Mouse (Mus musculus): ENCODE results near the gene Disc1.

Gene Disc1

GRCm38 (mm10) chr8:125184881-125185280 is 130.9 kb downstream of the Disc1 start:
- peak; percentile 32 to 51 for DNase-seq

GRCm38 (mm10) chr8:125187044-125187443 is 133.0 kb downstream of the Disc1 start:
- no peak for DNase-seq

GRCm38 (mm10) chr8:125193701-125194100 is 139.7 kb downstream of the Disc1 start:
- no peak for DNase-seq

DNA sequence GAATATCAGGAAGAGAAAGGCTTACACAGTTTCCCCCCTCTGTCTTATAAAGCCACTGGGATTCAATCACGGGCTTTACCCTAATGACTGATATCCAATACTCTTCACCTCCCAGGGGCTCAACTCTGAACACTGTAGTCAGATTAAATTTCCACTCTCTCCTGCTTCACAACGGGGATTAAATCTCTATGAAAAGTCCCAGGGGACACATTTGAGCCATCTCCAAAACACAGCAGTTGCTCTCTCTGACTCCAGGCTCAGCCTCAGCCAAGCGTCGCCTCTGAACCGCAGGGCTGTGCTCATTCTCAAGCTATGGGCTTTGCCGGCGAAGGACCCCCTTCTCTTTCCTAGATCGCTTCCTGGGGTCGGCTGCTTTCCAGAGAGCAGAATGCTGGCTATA is 141.1 kb downstream of the Disc1 start:
- DNase-seq = no peak

- no peak for DNase-seq
Observed at GRCm38 (mm10) chr8:125196573-125197094, 142.6 kb downstream of the Disc1 start.

GRCm38 (mm10) chr8:125197341-125198002 is 143.5 kb downstream of the Disc1 start:
- no peak for DNase-seq

GRCm38 (mm10) chr8:125198420-125199196 is 144.6 kb downstream of the Disc1 start:
- DNase-seq = no peak

DNA sequence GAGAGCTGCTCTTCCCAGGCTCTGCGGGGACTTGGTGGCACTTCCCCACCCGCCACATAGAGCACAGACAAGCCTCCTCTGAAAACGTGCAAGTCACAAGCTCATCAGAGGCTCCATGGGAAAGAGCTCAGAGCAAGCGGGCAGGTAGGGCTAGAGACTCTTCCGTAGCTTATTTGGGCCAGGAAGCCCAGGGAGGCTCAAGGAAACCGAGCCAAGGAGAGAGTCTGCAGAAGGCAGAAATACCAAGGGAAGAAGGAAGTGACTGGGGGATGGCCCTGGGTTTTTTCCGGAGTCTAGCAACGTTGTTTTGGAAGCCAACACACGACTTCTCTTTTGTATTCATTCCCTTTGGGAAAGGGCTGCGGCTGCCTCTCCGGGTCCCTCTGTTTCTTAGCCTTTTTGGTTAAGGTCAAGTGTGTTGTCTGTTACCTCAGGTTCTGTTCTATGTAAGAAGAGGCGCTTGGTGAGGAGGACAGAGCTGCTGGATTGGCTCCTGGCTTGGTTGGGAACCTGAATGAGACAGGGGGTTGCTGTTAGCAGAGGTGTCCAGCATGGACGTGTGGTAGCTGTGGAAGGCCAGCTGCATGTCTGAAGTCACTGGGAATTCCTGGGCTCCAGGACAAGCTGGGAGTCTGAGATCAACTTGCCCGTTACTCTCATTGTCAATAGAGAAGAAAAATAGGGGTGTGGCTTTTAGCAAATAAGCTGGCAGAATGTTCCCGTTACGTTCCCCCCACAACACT is 145.4 kb downstream of the Disc1 start:
- DNase-seq = no peak

- DNase-seq = no peak
Observed at GRCm38 (mm10) chr8:125200273-125200863, 146.4 kb downstream of the Disc1 start.

- DNase-seq = no peak
Observed at GRCm38 (mm10) chr8:125201650-125202049, 147.7 kb downstream of the Disc1 start.

DNA sequence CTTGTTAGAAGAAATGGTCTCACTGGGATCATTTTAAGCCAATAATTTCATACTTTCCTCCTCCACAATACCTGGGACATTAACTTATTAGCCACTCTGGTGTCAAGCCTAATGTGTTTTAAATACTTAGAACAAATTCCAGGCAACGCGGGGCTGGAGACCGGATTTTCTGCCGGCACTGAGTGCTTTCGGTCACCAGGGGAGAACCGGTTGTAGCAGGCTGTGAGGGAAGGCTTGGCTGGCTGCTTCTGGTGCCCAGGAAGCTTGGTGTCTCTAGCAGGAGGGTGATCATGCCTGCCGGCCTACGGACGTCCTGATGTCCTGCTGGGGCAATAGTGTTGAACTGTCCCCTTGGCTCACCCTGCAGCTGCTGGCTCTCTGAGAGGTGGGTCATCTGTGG is 149.0 kb downstream of the Disc1 start:
- no peak for DNase-seq

GRCm38 (mm10) chr8:125205556-125205955 is 151.6 kb downstream of the Disc1 start:
- DNase-seq = no peak

DNA sequence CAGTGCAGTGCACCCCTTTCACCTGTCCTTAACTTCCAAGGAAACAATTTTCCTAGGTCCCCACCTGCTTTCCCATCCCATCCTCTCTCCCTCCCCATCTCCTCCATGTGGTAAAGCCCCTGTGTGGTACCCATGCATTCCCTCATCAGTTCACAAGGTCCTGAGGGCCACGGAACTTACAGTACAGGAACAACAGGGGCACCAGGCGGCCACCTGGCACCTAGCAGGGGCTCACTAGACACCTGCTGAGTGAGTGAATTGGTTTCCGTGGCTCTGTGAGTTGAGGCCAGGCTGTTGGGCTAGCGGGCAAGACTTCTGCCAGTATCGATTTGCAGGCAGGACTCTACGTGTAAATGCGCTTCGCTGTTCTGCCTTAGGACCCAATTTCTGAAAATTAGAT is 152.4 kb downstream of the Disc1 start:
- DNase-seq = no peak

DNA sequence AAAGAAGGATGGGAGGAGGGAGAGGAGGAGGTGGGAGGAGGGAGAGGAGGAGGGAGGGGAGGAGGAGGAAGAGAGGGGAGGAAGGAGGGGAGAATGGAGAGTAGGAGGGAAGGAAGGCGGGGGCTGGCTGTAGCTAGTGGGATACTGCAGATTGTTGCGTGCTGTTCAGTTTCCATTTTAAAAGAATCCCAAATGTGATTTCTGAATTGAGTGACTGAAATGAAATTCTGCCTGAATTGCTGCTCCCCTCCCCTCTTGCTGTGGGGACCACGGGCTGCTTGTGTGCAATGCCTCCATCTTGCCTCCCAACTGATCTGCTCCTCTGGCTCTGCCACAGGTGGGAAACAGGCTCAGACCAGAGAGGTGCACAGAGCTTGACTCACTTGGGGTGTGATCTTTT is 153.0 kb downstream of the Disc1 start:
- no peak for DNase-seq

- no peak for DNase-seq
Observed at GRCm38 (mm10) chr8:125212619-125213167, 158.7 kb downstream of the Disc1 start.

- DNase-seq = no peak
Observed at GRCm38 (mm10) chr8:125217902-125218581, 164.0 kb downstream of the Disc1 start.

GRCm38 (mm10) chr8:125218669-125219068 is 164.7 kb downstream of the Disc1 start:
- DNase-seq = no peak

DNA sequence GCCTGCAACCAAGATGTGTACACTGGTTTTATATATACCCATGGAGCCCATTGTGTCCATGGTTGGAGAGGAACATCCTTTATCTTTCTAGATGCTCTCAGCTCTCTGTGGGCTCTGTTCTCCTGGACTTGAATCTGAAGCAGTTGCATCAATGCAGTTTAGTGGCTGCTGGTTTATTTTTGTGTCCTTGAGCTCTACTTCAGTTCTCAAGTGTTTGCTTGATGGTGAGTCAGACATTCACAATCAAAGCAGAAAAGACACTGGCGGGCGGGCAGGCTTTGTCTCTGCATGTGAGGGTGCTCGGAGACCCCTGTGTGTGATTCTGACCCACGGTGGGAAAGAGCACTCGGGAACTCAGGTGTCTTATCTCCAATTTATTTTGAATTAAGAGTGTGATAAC is 166.6 kb downstream of the Disc1 start:
- no peak for DNase-seq

DNA sequence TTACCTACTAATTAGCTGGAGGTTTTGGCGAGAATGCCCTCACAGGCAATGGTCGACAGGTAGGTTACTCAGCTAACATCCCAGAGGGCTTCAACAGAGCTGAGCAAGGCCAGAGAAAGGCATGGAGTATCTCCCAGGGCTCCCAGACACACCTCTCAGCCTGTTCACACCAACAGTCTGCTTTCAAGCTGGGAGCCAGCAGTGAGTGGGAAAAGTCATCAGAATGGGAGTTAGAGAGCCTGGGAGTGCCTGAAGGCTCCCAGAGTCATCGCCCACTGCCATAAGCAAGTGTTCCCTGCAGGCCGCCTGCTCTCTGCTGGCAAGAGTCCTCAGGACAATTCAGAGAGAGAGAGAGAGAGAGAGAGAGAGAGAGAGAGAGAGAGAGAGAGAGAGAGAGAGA is 167.1 kb downstream of the Disc1 start:
- DNase-seq = no peak

- DNase-seq = no peak
Observed at GRCm38 (mm10) chr8:125223031-125223753, 169.2 kb downstream of the Disc1 start.

GRCm38 (mm10) chr8:125224271-125224699 is 170.3 kb downstream of the Disc1 start:
- DNase-seq = peak; percentile 10 to 18

Measured in B cell, adult 2 months (primary cell).